Mouse (Mus musculus): ENCODE measurements around the gene Pcbp1.

The Pcbp1 gene

GRCm38 (mm10) chr6:86523755-86524434 lies 2.2 kb downstream of the Pcbp1 start:
- DNase-seq = peak; percentile 55

DNA sequence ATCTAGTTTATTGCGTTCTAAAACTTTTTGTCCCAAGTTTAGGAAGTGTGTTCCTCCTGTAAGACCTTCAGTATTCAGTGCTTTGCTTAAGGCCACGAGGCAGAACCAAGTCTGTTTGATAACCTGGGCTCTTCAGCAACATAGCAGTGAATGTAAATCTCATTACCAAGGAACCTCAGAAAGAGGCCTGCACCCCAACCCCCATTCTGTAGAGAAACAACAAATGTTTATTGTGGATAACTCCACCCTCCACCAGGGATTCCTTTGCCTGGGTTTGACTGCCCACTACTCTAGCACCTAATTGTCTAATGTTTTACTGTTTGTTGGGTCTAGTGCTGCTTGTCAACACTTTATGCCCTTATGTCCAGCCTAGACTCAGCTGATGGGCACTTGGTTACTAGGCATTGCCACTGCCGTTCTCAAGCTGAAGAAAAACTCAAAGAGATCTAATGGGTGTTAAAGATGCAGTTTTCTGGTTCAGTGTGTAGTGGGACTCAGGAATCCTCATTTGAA lies 2.8 kb downstream of the Pcbp1 start:
- no peak for DNase-seq

- no peak for DNase-seq
Measured at GRCm38 (mm10) chr6:86522001-86522911, 3.9 kb downstream of the Pcbp1 start.

DNA sequence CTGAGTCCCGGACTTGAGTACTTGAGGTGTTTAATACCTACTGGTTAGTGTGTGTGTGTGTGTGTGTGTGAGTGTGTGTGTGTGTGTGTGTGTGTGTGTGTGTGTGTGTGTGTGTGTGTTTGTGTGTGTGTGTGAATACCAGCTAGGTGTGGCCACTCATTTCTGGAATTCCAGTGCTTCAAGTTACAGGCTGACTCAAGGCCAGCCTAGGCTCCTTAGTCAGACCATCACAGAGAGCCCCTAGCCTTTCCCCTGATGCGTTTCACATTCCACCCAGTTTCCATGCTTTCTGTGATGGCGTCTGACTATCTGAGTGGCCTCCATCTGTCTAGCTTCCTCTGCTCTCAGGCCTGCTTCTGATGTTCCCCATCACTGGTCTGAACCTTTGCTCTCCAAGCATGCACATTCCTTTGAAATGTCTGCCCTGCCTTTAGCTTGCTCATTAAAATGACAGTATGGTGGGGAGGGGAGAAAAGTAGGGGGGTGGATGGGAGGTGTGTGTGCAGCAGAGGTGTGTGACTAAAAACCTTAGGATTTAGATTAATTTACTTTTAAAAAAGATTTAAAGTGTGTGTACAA lies 6.3 kb downstream of the Pcbp1 start:
- DNase-seq = no peak

DNA sequence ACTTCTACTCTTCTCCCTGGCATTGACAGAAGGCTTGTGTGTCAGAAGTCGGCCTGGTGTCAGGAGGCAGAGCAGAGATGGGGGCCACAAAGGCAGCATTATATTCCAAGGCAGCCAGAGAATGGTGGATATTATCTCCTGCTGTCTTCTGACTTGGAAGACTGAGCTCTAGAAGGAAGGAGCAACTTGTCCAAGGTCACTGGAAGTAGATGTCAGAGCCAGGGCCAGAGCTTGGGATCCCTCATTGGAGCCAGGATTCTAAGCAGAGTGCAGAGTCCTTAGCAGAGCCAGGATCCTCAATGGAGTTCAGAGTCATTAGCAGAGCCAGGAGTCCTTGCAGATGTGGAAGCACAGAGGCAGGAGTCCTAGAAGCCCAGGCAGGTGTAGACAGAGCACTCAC lies 10.1 kb downstream of the Pcbp1 start:
- DNase-seq = no peak

DNA sequence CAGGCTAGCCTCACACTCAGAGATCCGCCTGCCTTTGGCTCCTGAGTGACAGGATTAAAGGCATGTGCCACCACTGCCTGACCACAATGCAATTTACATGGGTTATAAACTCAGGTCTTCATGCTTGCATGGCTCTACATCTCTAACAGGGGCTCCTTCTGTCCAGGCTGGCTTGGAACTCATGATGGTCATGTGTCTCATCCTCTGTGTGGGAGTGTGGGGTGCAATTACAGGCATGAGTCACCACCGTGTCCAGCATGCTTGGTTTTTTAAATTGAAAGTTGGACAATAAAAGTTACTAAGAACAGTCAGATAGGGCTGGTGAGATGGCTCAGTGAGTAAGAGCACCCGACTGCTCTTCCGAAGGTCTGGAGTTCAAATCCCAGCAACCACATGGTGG lies 12.8 kb downstream of the Pcbp1 start:
- no peak for DNase-seq

DNA sequence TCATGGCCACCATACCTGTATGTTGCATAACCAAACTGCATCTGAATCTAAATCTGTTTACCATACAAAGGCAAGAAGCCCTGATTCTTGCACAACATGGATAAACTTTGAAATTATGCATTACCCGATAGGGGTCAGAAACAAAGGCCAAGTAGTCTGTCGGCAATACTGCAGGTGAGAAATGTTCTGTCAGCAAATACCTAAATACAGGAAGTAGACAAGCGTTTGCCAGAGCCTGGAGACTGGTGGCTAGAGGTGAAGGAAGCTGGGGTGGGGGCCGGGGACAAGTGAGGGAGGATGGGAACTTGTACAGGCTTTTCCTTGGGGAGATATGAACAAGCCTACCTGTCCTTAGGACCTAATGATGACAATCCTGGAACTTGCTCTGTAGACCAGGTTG lies 15.1 kb downstream of the Pcbp1 start:
- no peak for DNase-seq

- no peak for DNase-seq
Measured at GRCm38 (mm10) chr6:86509866-86510200, 16.3 kb downstream of the Pcbp1 start.

- DNase-seq = no peak
Measured at GRCm38 (mm10) chr6:86509194-86509865, 16.8 kb downstream of the Pcbp1 start.

- no peak for DNase-seq
Measured at GRCm38 (mm10) chr6:86508736-86509135, 17.4 kb downstream of the Pcbp1 start.

DNA sequence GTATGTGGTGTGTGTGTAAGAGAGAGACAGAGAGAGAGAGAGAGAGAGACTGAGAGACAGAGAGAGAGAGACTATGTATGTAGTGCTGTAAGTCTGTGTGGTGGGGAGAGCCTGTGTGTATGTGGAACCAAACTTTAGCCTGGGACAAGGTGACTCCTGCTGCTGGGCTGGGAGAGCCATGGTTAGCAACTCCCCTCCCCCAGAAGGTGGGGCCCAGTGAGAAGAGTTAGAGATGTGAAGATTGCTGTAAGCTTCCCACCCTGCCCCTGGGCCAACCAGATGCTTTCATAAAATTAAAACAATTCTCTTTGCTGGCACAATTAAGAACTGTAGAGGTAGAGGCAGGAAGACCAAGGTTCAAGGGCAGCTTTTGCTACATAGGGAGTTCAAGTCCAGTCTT lies 19.0 kb downstream of the Pcbp1 start:
- DNase-seq = no peak

DNA sequence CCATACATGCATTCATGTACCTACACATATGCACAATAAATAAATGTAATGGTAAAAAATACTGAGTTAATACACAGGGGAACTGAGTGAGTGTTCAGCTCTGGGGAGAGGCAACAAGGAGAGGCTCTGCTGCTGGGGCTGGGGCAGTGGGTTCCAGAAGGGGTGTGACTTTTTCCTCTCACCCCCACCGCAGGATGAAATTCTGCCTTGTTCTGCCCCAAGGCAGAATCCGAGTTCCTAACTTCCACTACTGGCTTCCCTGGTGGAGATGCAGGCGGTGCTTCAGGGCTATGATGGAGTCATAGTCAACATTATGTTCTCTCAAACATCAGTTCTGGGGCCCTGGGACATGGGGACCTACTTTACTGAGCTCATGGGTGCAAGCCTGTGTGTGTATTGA lies 19.8 kb downstream of the Pcbp1 start:
- no peak for DNase-seq

GRCm38 (mm10) chr6:86505671-86506070 lies 20.4 kb downstream of the Pcbp1 start:
- peak; percentile 48 for DNase-seq

DNA sequence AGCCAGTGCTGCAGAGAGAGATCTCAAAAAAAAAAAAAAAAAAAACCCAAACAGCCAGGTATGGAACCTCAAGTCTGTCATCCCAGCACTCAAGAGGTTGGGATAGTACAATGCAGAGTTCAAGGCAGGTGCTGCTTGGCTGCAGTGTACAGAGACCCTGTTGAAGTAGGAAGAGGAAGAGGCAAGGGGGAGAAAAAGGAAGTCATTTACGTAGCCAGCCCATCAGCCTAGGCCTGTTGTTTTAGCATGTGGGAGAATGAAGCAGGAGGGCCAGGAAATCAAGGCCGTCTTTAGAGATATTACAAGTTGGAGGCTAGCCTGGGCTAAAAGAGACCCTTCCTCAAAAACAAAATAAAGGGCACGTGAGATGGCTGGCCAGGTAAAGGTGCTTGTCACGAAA lies 22.6 kb downstream of the Pcbp1 start:
- DNase-seq = no peak

DNA sequence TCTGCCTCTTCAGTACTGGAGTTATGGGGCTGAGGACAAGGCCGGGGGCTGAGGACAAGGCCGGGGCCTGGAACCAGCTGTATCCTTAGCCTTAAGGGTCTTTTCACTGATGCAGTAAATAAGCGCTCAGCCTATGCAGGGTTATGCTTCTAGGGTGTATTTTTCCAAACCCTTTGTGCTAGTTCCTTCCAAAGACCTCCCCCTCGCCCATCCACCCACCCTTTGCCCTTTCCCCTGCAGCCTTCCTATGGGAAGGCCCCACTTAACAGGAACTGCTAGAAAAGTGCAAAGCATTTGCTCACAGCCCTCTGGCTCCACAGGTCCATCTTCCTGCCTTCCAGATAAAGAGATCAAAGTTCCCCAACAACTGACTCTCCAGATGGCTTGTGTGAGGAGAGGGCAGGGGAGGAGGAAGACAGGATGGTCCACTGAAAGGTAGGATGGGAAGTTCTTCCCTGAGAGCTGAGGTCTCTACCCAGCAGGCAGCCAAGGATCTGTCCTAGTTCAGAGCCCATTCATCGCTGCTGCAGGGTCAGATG lies 26.5 kb downstream of the Pcbp1 start:
- DNase-seq = no peak

DNA sequence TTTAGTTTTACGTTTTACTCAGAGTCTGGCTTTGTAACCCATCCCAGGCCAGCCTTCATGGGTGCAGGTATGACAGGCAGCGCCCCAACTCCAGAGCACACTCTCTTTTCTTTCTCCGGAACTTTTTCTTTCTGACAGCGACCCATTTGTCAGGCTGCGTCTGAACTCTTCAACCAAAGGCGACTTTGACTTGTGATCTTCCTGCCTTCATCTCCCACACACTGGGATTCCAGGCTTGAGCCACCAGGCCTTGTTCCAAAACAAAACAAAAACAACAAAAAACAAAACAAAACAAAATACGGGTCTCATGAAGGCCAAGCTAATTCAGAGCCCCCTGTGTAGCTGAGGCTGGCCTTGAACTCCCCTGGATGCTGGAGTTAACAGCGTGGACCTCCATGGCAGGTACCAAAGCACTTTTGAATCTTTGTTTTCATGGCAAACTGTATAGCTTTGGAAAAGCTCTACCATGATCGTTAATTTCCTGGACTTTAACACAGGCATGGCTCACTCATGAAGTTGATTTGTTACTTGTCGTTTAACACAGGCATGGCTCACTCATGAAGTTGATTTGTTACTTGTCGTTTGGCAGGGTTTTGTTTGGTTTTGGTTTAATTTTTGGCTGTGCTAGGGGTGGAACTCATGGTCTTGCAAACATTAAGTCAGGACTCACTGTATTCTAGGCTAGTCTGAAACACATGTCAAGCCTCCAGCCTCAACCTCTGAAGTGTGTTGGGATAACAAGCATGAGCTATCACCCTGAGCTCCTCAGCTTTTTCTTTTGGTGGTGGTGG lies 28.0 kb downstream of the Pcbp1 start:
- no peak for DNase-seq

DNA sequence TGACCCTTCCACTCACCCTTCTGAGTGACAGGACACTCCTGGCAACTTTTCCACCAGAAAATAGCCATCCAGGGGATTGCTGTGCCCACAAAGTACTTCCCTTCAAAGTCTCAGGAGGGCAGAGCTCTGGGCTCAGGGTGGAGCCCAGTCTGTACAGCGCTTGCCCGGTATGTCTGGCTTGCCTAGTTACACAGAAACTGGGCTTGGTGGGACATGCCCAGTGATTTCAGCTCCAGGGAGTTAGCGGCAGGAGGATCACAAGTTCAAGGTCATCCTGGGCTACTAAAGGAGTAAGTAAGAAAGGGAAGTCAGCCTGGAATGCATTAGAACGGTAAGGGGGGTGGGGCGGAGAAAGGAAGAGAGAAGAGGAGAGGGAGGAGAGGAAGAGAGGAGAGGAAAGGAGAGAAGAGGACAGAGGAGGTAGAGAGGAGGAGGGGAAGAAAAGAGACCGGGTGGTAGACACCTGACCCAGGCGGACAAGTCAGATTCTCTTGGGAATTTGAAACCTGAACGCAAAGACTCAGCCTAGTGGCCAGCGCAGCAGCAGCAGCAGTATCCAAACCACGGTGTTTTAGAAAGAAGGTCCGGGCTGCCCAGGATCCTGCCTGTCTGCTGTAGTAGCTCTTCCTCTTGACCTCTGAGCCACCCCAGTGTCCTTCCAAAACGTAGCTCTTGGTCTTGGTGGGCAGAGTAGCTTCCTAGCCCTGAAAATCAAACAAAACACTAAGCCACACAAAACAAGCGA lies 28.9 kb downstream of the Pcbp1 start:
- peak; percentile 72 for DNase-seq

DNA sequence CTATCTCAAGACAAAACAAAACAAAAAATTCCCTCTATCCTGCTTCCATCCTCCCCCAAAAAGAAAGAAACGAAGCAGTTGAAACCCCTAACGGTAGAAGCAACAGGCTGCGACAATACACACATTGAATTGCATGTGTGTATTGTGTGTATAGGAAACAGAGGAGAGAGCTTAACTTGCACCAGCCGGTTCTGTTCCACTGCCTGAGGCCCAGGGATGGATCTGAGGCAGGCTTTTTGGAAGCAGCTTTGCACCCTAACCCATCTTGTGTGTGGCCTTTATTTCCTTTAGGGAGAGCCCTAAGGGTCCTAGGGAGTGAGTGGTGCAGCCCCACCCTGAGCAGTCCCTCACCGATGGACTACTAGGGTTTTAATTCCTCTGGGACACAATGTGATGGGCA lies 29.5 kb downstream of the Pcbp1 start:
- no peak for DNase-seq

- no peak for DNase-seq
Measured at GRCm38 (mm10) chr6:86496127-86496526, 30.0 kb downstream of the Pcbp1 start.

DNA sequence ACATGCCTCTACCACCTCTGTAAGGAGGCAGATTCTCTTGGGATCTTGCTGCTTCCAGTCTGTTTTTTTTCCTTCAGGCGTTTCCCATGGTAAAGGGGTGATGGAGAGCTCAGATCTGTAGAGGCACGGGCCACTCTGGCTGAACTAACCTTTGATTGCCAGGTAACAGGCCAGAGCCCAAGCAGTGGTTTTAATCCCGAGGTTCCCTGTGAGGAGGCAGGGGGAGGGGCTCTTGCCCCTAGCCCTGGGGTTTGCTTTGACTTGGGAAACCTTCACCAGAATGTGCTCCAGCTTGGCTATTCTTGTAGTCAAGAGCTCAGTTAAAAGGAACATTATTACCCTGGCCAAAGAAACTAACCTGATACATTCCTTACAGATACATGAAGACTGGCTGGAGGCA lies 30.5 kb downstream of the Pcbp1 start:
- no peak for DNase-seq

DNA sequence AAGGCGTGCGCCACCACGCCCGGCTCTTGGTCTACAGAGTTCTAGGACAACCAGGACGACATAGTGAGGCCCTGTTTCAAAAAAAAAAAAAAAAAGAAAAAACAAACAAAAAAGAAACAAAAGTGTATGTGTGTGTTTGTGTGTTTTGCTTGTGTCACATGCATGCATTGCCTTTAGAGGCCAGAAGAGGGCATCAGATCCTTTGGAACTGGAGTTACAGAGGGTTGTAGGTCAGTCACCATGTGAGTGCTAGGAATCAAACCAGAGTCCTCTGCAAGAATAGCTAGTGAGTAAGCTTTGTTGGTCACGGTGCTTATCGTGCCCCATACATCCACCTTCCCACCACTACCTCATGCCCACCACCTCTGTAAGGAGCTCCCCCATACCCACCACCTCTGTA lies 31.4 kb downstream of the Pcbp1 start:
- DNase-seq = no peak
